Mouse (Mus musculus) ES-E14 (cell line): ENCODE data around the gene Xbp1.
"Not testable (repeated sequence)": the region's sequence is repeated elsewhere in the genome, so short reads cannot be mapped to it uniquely, and the experiment has no call there.

Source experiments
- CHD2 ChIP-seq: IDR thresholded peaks from 2 replicates; pipeline ENCODE4 v1.6.1; 2014; ENCODE audit warnings: mild to moderate bottlenecking, low read depth, low read length, inconsistent platforms
- HCFC1 ChIP-seq: IDR thresholded peaks from 2 replicates; pipeline ENCODE4 v1.6.1; 2012; ENCODE audit warnings: low read length, inconsistent platforms, borderline replicate concordance; ENCODE audit not compliant: insufficient read depth
- MAFK ChIP-seq: IDR thresholded peaks from 2 replicates; pipeline ENCODE4 v1.6.1; 2014; ENCODE audit warnings: mild to moderate bottlenecking, low read depth, low read length, inconsistent platforms; ENCODE audit not compliant: insufficient read depth
- ZC3H11A ChIP-seq: IDR thresholded peaks from 2 replicates; pipeline ENCODE4 v1.6.1; 2012; ENCODE audit warnings: low read depth, mild to moderate bottlenecking, inconsistent platforms, low read length, borderline replicate concordance
- ZNF384 ChIP-seq: IDR thresholded peaks from 2 replicates; pipeline ENCODE4 v1.6.1; 2012; ENCODE audit warnings: low read depth, low read length, inconsistent platforms

GRCm38 (mm10) chr11:5510686-5511085 is 9.8 kb upstream of the Xbp1 start:
- not testable (repeated sequence) for TF ChIP-seq ZNF384, HCFC1, CHD2, ZC3H11A, MAFK
